Mouse (Mus musculus) embryo, embryonic 10 days (tissue): ENCODE measurements around the gene Saxo2.

Experiments
- DNase-seq: peaks from one replicate; pipeline ENCODE4 v3.0.0-alpha.2; 2015; ENCODE audit warnings: low spot score

Saxo2 gene

DNA sequence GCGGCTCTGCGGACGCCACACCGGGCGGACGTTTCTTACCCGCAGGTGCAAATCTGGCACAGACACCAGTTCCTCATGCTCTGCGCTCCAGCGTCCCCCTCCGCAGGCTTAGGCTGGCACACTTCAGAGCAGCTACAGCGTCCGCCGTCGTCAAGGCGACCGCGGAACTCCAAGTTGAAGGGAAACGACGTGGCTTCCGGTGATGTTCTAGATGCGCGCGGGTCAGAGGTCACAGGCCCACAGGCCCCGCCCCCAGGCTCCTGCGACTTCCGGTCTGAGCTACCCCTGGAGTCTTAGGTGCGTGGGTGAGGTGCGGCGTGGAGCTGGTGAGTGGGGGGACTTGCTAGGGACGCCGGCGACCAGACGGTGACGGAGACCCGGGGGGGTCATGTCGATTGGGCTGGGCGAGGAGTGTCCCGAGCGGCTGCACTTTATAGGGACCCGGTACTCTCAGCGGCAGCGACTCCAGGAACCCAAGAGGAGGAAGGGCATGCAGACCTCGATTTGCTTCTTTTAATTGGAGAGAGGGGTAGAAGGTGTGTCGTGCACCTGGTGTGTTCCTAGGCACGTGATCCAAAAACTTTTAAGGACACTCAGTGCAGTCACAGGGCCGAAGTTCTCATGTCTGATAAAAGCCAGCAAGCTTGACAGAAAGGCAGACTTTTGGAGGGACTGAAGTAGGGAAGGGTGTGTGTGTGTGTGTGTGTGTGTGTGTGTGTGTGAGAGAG is at the start of gene Saxo2, which contains the start of gene Efl1:
TSS of gene Saxo2 (minus strand) at position 176 of the 728 bp plus-strand sequence.
TSS of gene Efl1 (plus strand) at position 262 of the 728 bp plus-strand sequence.
- peak; percentile 97 for DNase-seq

DNA sequence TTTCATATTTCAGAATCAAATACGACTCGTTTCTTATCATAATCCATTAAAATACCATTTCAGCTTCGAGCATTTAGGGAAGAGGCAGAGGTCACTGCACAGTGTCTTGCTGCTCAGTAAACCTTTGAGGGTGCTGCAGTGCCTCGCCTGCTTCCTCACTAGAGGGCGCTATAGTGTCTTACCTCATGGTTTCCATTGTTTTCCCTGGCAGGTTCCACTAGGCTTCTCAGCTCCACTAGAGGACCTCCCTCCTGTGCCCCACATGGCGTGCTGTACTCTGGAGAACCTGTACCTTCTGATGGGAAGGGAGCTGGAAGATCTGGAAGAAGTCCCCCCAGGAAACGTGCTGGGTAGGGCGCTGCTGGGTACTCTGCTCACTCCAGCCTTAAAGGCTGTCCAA is 49.3 kb upstream of the Saxo2 start:
- DNase-seq, result peak; percentile 49

GRCm38 (mm10) chr7:82691021-82691738 is 42.9 kb upstream of the Saxo2 start:
- no peak for DNase-seq

- DNase-seq, result peak; percentile 50
These were observed 40.4 kb upstream of the Saxo2 start for GRCm38 (mm10) chr7:82688736-82689135.

DNA sequence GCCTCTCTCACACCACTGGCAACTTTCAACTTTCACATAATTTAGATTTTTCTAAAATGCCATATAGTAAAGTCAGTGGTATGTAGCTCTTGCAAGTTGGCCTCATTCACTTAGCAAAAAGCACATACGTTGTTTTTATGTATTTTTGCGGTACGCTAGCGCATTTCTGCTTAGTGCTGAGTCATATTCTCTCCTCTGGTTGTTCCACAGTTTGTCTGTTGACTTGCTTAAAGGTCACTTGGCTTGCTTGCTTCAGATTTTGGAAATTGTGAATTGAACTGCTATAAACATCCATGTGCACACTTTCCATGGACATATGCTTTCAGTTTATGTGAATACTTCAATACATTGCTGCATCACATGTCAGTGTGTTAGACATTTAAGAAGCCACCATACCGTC is 31.6 kb upstream of the Saxo2 start:
- no peak for DNase-seq

DNA sequence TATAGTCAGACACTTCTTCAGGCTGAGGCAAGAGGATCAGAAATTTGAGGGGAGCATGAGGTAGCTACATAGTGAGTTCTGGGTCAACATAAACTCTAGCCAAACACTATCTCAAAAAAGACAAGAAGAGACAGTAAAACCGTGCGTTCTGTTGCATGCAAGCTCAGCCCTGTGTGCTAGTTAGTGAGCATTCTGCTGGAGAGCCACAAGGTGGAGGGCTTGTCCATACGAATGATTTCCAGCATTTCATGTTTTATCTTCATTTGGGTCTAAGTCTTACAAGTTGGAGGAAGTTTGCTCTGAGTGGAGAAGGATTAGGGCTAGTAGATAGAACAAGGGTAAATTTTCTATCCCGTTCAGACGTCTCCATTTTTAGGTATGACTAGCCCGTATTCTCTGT is 28.5 kb upstream of the Saxo2 start:
- DNase-seq, result peak; percentile 12

GRCm38 (mm10) chr7:82676001-82676400 is 27.7 kb upstream of the Saxo2 start:
- no peak for DNase-seq

- DNase-seq, result no peak
These were observed 16.3 kb upstream of the Saxo2 start for GRCm38 (mm10) chr7:82664604-82665003.

- no peak for DNase-seq
These were observed 735 bp upstream of the Saxo2 start for GRCm38 (mm10) chr7:82649081-82649445.

DNA sequence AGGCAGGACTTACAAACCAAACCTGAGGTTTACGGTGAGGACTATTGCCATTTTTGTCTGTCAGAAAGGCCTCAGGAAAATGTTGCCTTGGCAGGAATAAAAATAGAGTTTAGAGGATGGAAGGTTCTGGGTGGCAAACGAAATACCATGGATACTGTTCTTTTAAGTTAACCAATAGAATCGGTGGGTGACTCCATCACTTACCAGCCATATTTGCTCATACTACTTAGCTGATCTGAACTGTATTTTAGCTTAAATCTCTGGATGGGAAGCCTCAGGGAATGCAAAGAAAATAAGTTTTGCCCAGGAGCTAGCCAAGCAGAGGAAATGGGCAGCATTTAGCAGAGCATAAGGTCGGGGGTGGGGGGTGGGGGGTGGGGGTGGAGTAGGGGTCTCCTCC is 419 bp downstream of the Saxo2 start:
- no peak for DNase-seq

GRCm38 (mm10) chr7:82647183-82647582 is 1.1 kb downstream of the Saxo2 start:
- no peak for DNase-seq

DNA sequence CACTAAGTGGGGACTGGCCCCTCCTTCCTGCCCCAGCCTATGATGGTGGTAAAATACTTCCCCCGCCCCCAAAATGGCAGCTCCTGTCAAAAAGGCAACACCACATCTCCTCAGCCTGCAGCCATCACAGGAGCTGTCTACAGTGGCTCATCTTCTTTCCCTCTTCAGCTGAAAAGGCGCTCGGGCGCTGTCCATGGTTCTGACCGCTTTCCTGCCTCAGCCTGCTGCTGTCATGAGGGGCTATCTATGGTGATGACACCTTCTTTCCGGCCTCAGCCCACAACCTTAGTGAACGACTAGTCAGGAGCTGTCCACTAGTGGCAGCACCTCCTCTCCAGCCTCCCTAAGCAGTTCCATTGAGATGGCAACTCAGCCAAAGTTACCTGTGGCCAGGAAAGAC is 23.0 kb downstream of the Saxo2 start:
- peak; percentile 80 for DNase-seq

- DNase-seq, result no peak
These were observed 38.7 kb downstream of the Saxo2 start for GRCm38 (mm10) chr7:82609629-82610028.

- no peak for DNase-seq
These were observed 42.9 kb downstream of the Saxo2 start for GRCm38 (mm10) chr7:82605425-82605824.

DNA sequence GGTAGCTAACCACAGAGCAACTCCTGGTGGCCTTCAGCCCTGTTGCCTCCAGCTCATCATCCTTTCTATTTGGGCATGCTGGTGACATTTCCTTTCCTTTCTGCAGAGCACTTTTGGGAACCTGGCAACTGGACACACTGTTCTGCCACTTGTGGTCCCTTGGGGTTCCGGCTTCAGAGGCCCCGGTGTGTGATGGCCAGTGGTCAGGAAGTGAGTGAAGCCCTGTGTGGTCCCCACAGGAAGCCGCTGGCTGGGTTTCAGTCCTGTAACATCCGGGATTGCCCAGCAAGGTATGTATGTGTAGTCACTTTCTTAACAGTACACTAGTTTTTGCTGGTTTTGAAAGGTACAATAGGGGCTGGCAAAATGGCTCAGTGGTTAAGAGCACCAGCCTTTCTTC is 46.3 kb downstream of the Saxo2 start:
- DNase-seq, result no peak

DNA sequence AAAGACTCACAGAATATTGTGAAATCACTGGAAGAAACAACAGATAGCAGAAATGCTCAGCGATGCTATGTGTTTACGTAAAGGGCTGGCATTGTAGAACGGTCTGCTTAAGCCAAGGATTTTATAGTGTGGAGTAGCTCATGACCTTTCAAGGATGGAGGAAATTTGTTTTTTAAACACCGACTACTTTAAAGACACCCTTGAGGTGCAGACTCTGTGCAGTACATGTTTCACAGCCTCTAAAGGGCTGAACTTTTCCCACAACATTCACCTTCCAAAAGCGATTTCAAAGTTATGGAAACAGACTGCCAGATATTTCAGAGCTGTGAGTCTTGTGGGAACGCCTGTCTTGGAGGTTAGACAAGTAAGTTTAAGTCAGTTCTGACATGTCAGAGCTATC is 57.4 kb downstream of the Saxo2 start:
- DNase-seq, result no peak
